Mouse (Mus musculus) monocyte, adult 2 months (primary cell): ENCODE measurements around the gene Gm6176.
"Not testable (repeated sequence)": the region's sequence is repeated elsewhere in the genome, so short reads cannot be mapped to it uniquely, and the experiment has no call there.

Source experiments
- DNase-seq, 2 experiments: peaks; one replicate each; pipeline ENCODE4 v3.0.0; 2022; ENCODE audit warnings: low spot score in 2 of 2, low read depth in 1 of 2

Gene Gm6176

DNA sequence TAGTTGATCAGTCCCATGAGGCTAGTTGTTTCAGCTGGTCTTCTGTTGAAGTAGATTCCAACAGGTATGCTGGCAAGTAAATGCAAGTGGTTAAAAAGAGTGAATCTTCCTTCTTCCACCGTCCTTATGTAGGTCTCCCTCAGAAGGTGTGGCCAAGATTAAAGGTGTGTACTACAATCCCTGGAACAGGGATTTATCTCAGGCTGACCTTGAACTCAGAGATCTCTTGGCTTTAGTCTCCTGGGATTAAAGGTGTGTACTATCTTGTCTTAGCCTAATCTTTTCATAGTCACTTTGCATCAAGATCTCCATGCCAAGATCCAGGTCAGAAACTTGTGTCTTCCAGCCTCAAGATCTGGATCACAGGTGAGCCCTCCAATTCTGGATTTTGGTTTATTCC lies at the start of gene Gm6176:
Gene Gm6176 (minus strand): TSS at position 101 of the 400 bp plus-strand sequence.
- not testable (repeated sequence) for DNase-seq

DNA sequence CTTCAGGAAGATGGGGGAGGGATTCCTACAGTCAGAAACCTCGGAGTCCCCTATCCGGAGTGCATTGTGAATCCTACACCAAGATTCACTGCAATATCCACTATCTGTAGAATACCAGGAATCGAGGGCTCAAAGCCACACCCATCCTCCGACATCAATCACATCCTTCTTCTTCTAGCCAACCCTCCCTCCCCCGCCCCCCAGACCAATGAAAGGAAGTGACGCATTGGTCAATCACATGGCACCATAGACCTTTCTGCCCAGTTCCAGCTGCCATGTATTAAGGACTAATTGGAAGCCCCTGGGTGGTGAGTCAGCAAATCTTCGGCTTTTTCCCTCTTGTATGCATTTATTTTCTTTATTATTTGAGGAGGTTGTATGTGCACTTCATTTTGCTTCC lies 12.7 kb upstream of the Gm6176 start, which contains the start of gene Vmn1r139:
Gene Vmn1r139 (plus strand): TSS at position 301 of the 400 bp plus-strand sequence.
- DNase-seq = not testable (repeated sequence)

DNA sequence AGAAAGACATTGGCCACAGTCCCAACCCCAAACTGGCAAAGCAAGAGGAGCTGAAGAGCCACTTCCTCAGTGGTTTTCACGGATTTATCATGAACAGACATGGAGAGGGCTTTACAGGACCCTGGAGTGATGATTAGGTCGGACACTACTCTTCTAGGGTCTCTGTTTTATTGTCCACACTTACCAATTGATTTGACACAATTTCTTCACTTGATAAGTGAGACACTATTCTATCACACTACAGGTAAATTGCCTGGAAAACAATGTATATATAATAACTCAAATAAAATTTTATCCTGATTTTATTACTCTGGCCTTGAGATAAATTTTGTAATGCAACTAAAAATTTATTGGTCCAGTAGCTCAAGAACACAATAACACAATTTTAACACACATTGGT lies 27.3 kb downstream of the Gm6176 start, which contains the start of gene Vmn1r138:
Gene Vmn1r138 (minus strand): TSS at position 101 of the 400 bp plus-strand sequence.
- not testable (repeated sequence) for DNase-seq
